Mouse (Mus musculus) adipocyte (in vitro differentiated cells): Measurements from ENCODE around the gene Vps26a.

ENCODE experiments used
- DNase-seq: peaks from one replicate; pipeline ENCODE4 v3.0.0-alpha.2; 2016; ENCODE audit warnings: low spot score

The Vps26a gene

DNA sequence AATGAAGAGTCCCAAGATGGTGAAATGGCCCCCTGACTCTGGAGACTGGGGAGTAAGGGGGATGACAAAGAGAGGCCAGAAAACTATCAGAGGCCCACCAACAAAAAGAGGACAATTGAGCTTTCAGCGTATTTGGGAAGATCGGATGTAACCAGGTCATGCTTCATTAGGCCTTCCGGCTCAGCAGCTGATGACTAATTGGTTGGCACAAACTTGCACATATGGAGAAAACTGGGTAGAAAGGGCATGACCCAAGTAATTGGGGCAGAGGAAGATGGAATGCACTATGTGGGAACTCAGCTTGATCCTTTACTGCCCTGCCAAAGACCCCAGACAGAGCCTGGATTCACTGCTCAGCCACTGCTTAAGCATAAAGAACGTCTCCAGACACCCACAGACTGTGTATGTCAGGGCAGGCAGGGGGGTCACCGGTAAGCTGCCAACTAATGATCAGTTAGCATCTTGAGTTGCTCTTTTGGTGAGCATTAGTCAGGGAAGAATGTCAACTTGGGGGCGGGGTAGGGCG, 67.7 kb downstream of the Vps26a start:
- peak; percentile 60 for DNase-seq

DNA sequence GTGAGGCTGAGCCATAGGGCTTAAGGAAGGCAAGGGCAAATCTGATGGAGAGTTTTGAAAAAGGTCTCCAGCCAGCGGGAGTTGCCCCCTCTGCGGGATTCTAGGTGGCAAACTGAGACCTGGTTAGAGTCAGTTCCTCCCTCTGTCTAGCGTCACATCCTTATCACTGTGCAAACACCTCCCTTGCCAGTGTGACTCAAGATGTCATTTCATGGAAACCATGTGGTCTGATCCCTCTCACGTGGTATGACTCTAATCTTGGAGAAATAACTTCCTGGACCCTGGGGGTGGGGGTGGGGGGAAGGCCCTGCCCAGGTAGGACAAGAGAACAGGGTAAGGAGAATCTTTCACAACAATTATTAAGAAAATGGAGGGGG, 73.0 kb downstream of the Vps26a start:
- DNase-seq: no peak

DNA sequence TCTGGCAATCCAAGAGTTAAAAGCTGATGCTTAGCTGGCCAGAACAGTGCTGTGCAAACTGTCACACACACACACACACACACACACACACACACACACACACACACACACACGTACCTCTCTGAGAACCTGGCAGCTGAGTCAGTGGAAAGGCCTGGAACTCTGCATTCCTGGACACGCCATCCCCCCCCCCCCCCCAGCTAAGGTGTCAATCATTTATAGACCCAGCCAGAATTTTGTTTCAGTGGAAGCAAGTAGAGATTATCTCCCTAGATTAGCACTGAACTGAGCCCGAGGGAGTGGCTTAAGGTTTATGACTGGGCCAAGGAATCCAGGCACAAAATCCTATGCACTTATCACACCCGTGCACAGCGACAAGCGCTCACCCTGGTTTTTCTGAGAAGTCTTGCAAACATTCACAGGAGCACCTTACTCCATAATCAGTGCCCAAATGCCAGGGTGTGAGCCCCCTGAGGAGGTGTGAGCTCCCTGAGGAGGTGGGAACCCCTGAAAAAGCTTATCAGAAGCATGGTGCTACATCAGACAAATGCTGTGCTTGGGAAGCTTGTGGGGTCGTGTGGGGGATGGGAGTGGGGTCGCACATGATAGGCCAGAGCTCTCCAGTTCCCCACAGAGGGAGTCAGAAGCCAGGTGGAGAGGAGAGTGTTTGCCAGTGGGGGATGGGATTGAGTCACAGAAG, 73.5 kb downstream of the Vps26a start:
- no peak for DNase-seq

DNA sequence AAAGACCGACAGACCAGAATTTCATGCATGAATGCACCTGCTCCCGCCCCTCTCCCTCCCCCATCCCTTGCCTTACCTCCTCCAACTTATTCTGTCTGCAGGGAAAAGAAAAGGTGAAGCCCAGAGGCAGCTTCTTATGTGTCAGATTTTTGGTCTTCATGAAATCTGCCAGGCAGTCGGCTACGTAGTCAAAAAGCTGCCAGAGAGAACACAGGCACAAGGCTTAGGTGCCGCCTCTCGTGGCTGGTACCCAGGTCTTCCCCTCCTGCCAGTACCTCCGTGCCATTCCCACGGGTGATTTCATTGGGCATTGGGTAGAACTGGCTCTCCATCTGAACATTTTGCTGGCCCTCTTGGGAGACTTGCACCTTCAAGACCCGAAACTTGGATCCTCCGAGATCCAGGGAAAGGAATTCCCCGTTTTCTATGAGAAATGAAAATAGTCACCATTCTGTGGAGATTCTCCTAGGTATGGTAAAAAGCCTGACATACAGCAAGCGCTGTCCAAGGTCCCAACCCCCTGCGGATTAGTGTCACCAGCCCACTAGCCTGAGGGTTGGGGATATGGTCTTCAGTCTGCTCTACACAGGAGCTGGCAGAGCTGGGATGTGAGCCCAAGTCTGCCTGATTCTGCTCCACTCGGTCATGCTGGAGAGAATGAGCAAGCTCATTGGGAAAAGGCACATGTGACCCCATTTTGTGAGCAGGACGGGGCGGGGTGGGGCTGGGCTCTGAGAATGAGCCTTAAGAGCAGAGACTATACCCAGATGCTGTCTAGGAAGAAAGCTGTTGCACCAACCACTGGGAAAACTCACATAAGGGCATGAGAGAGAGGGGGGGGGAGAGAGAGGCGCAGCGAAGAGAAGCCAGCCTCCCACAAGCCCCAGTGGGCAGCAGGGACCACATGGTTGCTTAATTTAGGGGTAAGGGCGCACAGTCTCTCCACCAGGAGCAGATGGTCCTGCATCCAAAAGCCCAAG, 74.9 kb downstream of the Vps26a start:
- DNase-seq: no peak

DNA sequence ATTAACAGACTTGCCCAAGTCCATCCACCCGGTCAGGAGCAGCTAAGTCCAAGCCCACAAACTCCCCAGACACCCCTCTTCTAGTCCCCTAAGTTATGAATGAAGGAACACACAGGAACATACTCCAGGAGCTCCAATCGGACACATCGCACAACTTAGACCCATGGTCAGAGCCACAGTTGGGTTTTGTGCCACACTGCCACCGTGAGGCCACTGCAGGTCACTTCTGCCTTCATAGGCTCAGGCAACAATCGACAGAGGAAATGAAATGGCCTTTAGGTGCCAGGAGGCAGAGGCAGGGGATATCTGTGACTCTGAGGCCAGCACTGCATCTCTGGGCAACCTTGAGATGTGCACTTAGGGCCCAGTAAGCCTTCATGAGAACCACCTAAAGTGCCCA, 75.7 kb downstream of the Vps26a start:
- peak; percentile 69 for DNase-seq
